Mouse (Mus musculus): Measurements from ENCODE around the gene Gjd2. TPM values are rescaled to one million over a fixed set of nuclear protein-coding genes. Genes with fewer than 3 reads are reported as not detected.

Gene Gjd2
- polyA plus RNA-seq (2015; fragmentation: Nextera tagmentation; extraction: Ambion mirVana) = not detected in 2 replicates

GRCm38 (mm10) chr2:114013295-114013771, at the start of gene Gjd2:
Gene Gjd2, minus strand, starts transcription at chr2:114013619.
- DNase-seq = peak; percentile 21
- Histone ChIP-seq H3K27me3 (ENCODE audit: insufficient read depth, low read length) (peaks cover 40% of the 10 kb centered on the region), H3K9ac (replicated peaks) (no peak within 1 kb of the TSS), H3K4me3 (ENCODE audit: low read depth, low read length) (no peak within 1 kb of the TSS; the same call in 1 of the 2 replicates), H3K4me1 (ENCODE audit: insufficient read depth) (peaks cover 3% of the 10 kb centered on the region; the same call in 1 of the 2 replicates), H3K36me3 (replicated peaks; ENCODE audit: insufficient read depth, low read length) (no peaks in the 10 kb centered on the region), H3K27ac (ENCODE audit: low read depth) (no peak within 1 kb of the TSS), H3K9me3 (ENCODE audit: low read length) (no peaks in the 10 kb centered on the region), H3K4me2 (ENCODE audit: low read depth, low read length) (peak within 1 kb of the TSS; percentile 53)
- WGBS (ENCODE audit: insufficient replicate concordance) = 1% methylated on average over 38 of the region's 60 CpGs
- TF ChIP-seq CTCF (IDR thresholded peaks at IDR 0.05; ENCODE audit: low read depth) (no peak), EP300 (IDR thresholded peaks at IDR 0.05; ENCODE audit: low read depth) (no peak)
- ATAC-seq = no peak

- H3K27me3 ChIP-seq (ENCODE audit: insufficient read depth, low read length) = no peaks in the 10 kb centered on the region
- no peak overlapping the region for H3K4me3 ChIP-seq (ENCODE audit: low read depth, low read length)
- DNase-seq (no peak), ATAC-seq (no peak)
- no peak for TF ChIP-seq EP300 (IDR thresholded peaks at IDR 0.05; ENCODE audit: low read depth)
- no peak for TF ChIP-seq CTCF (IDR thresholded peaks at IDR 0.05; ENCODE audit: low read depth)
- H3K4me1 ChIP-seq (ENCODE audit: insufficient read depth) = no peaks in the 10 kb centered on the region
- H3K9ac ChIP-seq (replicated peaks) = no peak overlapping the region
- 63% methylated on average over 6 of the region's 6 CpGs for WGBS (ENCODE audit: insufficient replicate concordance)
- H3K27ac ChIP-seq (ENCODE audit: low read depth) = no peak overlapping the region
- no peaks in the 10 kb centered on the region for H3K36me3 ChIP-seq (replicated peaks; ENCODE audit: insufficient read depth, low read length)
- H3K9me3 ChIP-seq (ENCODE audit: low read length) = no peaks in the 10 kb centered on the region
- no peak overlapping the region for H3K4me2 ChIP-seq (ENCODE audit: low read depth, low read length)
Measured at GRCm38 (mm10) chr2:114060071-114060591, 46.7 kb upstream of the Gjd2 start.

GRCm38 (mm10) chr2:114059608-114060007, 46.2 kb upstream of the Gjd2 start:
- no peak overlapping the region for H3K27ac ChIP-seq (ENCODE audit: low read depth)
- no peak overlapping the region for H3K4me2 ChIP-seq (ENCODE audit: low read depth, low read length)
- no peak overlapping the region for H3K4me3 ChIP-seq (ENCODE audit: low read depth, low read length)
- H3K4me1 ChIP-seq (ENCODE audit: insufficient read depth) = no peaks in the 10 kb centered on the region
- H3K27me3 ChIP-seq (ENCODE audit: insufficient read depth, low read length) = no peaks in the 10 kb centered on the region
- H3K36me3 ChIP-seq (replicated peaks; ENCODE audit: insufficient read depth, low read length) = no peaks in the 10 kb centered on the region
- H3K9ac ChIP-seq (replicated peaks) = no peak overlapping the region
- no peak for TF ChIP-seq CTCF (IDR thresholded peaks at IDR 0.05; ENCODE audit: low read depth)
- no peak for TF ChIP-seq EP300 (IDR thresholded peaks at IDR 0.05; ENCODE audit: low read depth)
- ATAC-seq = no peak
- 89% methylated on average over 1 of the region's 1 CpGs for WGBS (ENCODE audit: insufficient replicate concordance)
- H3K9me3 ChIP-seq (ENCODE audit: low read length) = no peaks in the 10 kb centered on the region
- DNase-seq = no peak

- H3K9me3 ChIP-seq (ENCODE audit: low read length) = no peaks in the 10 kb centered on the region
- no peak overlapping the region for H3K4me2 ChIP-seq (ENCODE audit: low read depth, low read length)
- no peak overlapping the region for H3K27ac ChIP-seq (ENCODE audit: low read depth)
- no peak for ATAC-seq
- no peaks in the 10 kb centered on the region for H3K27me3 ChIP-seq (ENCODE audit: insufficient read depth, low read length)
- no peak overlapping the region for H3K4me3 ChIP-seq (ENCODE audit: low read depth, low read length)
- H3K36me3 ChIP-seq (replicated peaks; ENCODE audit: insufficient read depth, low read length) = no peaks in the 10 kb centered on the region
- no peak for DNase-seq
- no peak overlapping the region for H3K9ac ChIP-seq (replicated peaks)
- WGBS (ENCODE audit: insufficient replicate concordance) = 87% methylated on average over 10 of the region's 10 CpGs
- H3K4me1 ChIP-seq (ENCODE audit: insufficient read depth) = no peaks in the 10 kb centered on the region
- TF ChIP-seq EP300 (IDR thresholded peaks at IDR 0.05; ENCODE audit: low read depth) (no peak), CTCF (IDR thresholded peaks at IDR 0.05; ENCODE audit: low read depth) (no peak)
Measured at GRCm38 (mm10) chr2:114058226-114058796, 44.9 kb upstream of the Gjd2 start.

GRCm38 (mm10) chr2:114057303-114057853, 44.0 kb upstream of the Gjd2 start:
- WGBS (ENCODE audit: insufficient replicate concordance) = 28% methylated on average over 10 of the region's 10 CpGs
- no peak overlapping the region for H3K4me3 ChIP-seq (ENCODE audit: low read depth, low read length)

GRCm38 (mm10) chr2:114054129-114054528, 40.7 kb upstream of the Gjd2 start:
- no peak for ATAC-seq

More at GRCm38 (mm10) chr2:114057303-114057853, 44.0 kb upstream of the Gjd2 start:
- no peaks in the 10 kb centered on the region for H3K27me3 ChIP-seq (ENCODE audit: insufficient read depth, low read length)
- 0 out of 2 replicates have a peak overlapping the region, but pooled peaks have one; percentile 32 for H3K4me2 ChIP-seq (ENCODE audit: low read depth, low read length)
- H3K36me3 ChIP-seq (replicated peaks; ENCODE audit: insufficient read depth, low read length) = no peaks in the 10 kb centered on the region
- no peaks in the 10 kb centered on the region for H3K9me3 ChIP-seq (ENCODE audit: low read length)
- no peak overlapping the region for H3K9ac ChIP-seq (replicated peaks)
- H3K27ac ChIP-seq (ENCODE audit: low read depth) = 0 out of 2 replicates have a peak overlapping the region, but pooled peaks have one; percentile 34
- TF ChIP-seq EP300 (IDR thresholded peaks at IDR 0.05; ENCODE audit: low read depth) (no peak), CTCF (IDR thresholded peaks at IDR 0.05; ENCODE audit: low read depth) (no peak)
- peak; percentile 79 for DNase-seq
- no peaks in the 10 kb centered on the region for H3K4me1 ChIP-seq (ENCODE audit: insufficient read depth)
- peak; percentile 95 for ATAC-seq

More at GRCm38 (mm10) chr2:114054129-114054528, 40.7 kb upstream of the Gjd2 start:
- H3K4me3 ChIP-seq (ENCODE audit: low read depth, low read length) = no peak overlapping the region
- H3K27ac ChIP-seq (ENCODE audit: low read depth) = no peak overlapping the region
- H3K4me1 ChIP-seq (ENCODE audit: insufficient read depth) = no peaks in the 10 kb centered on the region
- no peak overlapping the region for H3K9ac ChIP-seq (replicated peaks)
- no peak for TF ChIP-seq CTCF (IDR thresholded peaks at IDR 0.05; ENCODE audit: low read depth)
- TF ChIP-seq EP300 (IDR thresholded peaks at IDR 0.05; ENCODE audit: low read depth) = no peak
- H3K4me2 ChIP-seq (ENCODE audit: low read depth, low read length) = no peak overlapping the region
- H3K36me3 ChIP-seq (replicated peaks; ENCODE audit: insufficient read depth, low read length) = no peaks in the 10 kb centered on the region
- no peaks in the 10 kb centered on the region for H3K27me3 ChIP-seq (ENCODE audit: insufficient read depth, low read length)
- no peak for DNase-seq
- no peaks in the 10 kb centered on the region for H3K9me3 ChIP-seq (ENCODE audit: low read length)
- 75% methylated on average over 4 of the region's 4 CpGs for WGBS (ENCODE audit: insufficient replicate concordance)
